Mouse (Mus musculus): ENCODE data around the gene Crybb3.

Crybb3 gene

GRCm38 (mm10) chr5:113105035-113105434 lies 23.7 kb upstream of the Crybb3 start:
- no peak for DNase-seq (ENCODE audit: low read depth, low spot score)

GRCm38 (mm10) chr5:113102455-113102854 lies 21.1 kb upstream of the Crybb3 start:
- no peak for DNase-seq (ENCODE audit: low read depth, low spot score)

- DNase-seq (ENCODE audit: low read depth, low spot score): no peak
These were observed 20.1 kb upstream of the Crybb3 start for GRCm38 (mm10) chr5:113101457-113101856.

- DNase-seq (ENCODE audit: low read depth, low spot score): no peak
These were observed 19.0 kb upstream of the Crybb3 start for GRCm38 (mm10) chr5:113100422-113100821.

- peak; percentile 45 for DNase-seq (ENCODE audit: low read depth, low spot score)
These were observed 18.2 kb upstream of the Crybb3 start for GRCm38 (mm10) chr5:113099546-113099945.

- no peak for DNase-seq (ENCODE audit: low read depth, low spot score)
These were observed 16.2 kb upstream of the Crybb3 start for GRCm38 (mm10) chr5:113097551-113097950.

- DNase-seq (ENCODE audit: low read depth, low spot score): no peak
These were observed 14.1 kb upstream of the Crybb3 start for GRCm38 (mm10) chr5:113095456-113095855.

- DNase-seq (ENCODE audit: low read depth, low spot score): no peak
These were observed 11.0 kb upstream of the Crybb3 start for GRCm38 (mm10) chr5:113092406-113092805.

GRCm38 (mm10) chr5:113091162-113091561 lies 9.8 kb upstream of the Crybb3 start:
- DNase-seq (ENCODE audit: low read depth, low spot score): no peak

- no peak for DNase-seq (ENCODE audit: low read depth, low spot score)
These were observed 9.4 kb upstream of the Crybb3 start for GRCm38 (mm10) chr5:113090750-113091149.

GRCm38 (mm10) chr5:113090077-113090690 lies 8.8 kb upstream of the Crybb3 start:
- no peak for DNase-seq (ENCODE audit: low read depth, low spot score)

GRCm38 (mm10) chr5:113087465-113087864 lies 6.1 kb upstream of the Crybb3 start:
- DNase-seq (ENCODE audit: low read depth, low spot score): no peak

GRCm38 (mm10) chr5:113086990-113087389 lies 5.6 kb upstream of the Crybb3 start:
- no peak for DNase-seq (ENCODE audit: low read depth, low spot score)

- DNase-seq (ENCODE audit: low read depth, low spot score): no peak
These were observed 5.1 kb upstream of the Crybb3 start for GRCm38 (mm10) chr5:113086439-113086838.

- no peak for DNase-seq (ENCODE audit: low read depth, low spot score)
These were observed 4.5 kb upstream of the Crybb3 start for GRCm38 (mm10) chr5:113085931-113086330.

GRCm38 (mm10) chr5:113084309-113084708 lies 2.9 kb upstream of the Crybb3 start:
- DNase-seq (ENCODE audit: low read depth, low spot score): no peak

- DNase-seq (ENCODE audit: low read depth, low spot score): no peak
These were observed 1.2 kb upstream of the Crybb3 start for GRCm38 (mm10) chr5:113082356-113083168.

GRCm38 (mm10) chr5:113081020-113081419 lies 364 bp downstream of the Crybb3 start:
- DNase-seq (ENCODE audit: low read depth, low spot score): no peak

- DNase-seq (ENCODE audit: low read depth, low spot score): no peak
These were observed 1.6 kb downstream of the Crybb3 start for GRCm38 (mm10) chr5:113079783-113080182.

GRCm38 (mm10) chr5:113078686-113079085 lies 2.7 kb downstream of the Crybb3 start:
- DNase-seq (ENCODE audit: low read depth, low spot score): no peak

GRCm38 (mm10) chr5:113070017-113070416 lies 11.4 kb downstream of the Crybb3 start, which contains the start of gene Crybb2:
Crybb2 (minus strand) TSS chr5:113070117.
- DNase-seq (ENCODE audit: low read depth, low spot score): no peak

GRCm38 (mm10) chr5:113054308-113054707 lies 27.1 kb downstream of the Crybb3 start:
- no peak for DNase-seq (ENCODE audit: low read depth, low spot score)

GRCm38 (mm10) chr5:113050581-113051185 lies 30.7 kb downstream of the Crybb3 start:
- DNase-seq (ENCODE audit: low read depth, low spot score): no peak
